Mouse (Mus musculus) B cell, adult 2 months (primary cell): ENCODE results near the gene Hamp.
A peak's percentile ranks its signal among the peaks of the same experiment; 100 is the strongest.
"Not testable (repeated sequence)": the region's sequence is repeated elsewhere in the genome, so short reads cannot be mapped to it uniquely, and the experiment has no call there.

ENCODE experiments used
- DNase-seq, 2 experiments: peaks; one replicate each; pipeline ENCODE4 v3.0.0; 2022

The Hamp gene

DNA sequence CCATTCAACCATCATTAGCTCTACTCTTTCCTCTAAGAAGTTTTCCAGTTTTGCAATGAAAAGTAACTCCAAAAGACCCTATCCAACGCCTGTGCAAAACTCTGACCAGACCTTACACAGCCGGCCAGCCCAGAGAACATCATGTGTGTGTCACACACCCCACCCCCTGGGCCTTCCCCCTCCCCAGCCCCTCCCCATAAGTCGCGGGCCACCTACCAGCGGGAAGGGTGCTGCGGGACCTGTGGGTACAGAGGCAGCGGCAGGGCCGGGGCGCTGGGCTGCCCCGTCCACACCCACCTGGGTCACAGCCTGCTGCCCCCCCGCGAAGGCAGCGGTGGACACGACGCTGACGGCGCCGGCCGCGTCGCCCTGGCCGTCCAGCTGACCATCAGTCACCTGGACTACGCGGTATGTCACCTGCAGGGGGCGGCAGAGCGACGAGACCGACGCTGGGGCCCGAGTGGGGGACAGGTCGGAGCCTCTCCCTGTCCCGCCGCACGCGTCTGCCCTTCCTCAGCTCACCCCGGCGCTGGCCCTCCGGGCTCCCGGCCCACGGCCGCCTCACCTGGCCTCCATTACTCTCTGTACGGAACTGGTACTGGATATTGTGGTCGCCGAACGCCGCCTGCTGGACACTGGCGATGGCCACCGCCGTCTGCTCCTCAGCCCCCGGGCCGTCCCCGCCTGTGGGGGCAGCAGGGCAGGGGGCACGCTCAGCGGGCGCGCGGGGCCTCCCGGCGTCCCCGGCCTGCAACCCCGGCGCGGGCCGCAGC is 11.9 kb upstream of the Hamp start:
- peak; percentile 81 to 83 for DNase-seq

- no peak for DNase-seq
Measured at GRCm38 (mm10) chr7:30954971-30955520, 11.2 kb upstream of the Hamp start.

- no peak for DNase-seq
Measured at GRCm38 (mm10) chr7:30954036-30954435, 10.2 kb upstream of the Hamp start.

DNA sequence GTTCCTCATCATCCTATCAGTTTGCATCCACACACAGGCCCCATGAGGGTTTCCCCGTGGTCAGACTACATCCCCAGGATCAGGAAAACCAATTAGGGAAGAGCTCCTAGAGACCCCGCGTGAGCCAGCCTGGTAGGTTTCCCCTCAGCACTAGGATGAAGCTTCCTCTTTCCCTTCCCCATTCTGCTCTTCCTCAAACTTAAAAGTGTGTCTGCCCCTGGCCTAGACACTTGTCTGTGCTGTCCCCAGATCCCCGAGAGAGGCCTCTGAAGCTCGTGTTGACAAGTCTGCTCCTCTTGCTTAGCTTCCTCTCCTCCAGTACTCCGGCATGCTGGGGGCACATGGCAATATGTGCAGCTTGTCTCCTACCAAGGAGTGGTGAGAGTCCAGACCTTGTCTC is 9.6 kb upstream of the Hamp start:
- peak; percentile 20 to 24 for DNase-seq

DNA sequence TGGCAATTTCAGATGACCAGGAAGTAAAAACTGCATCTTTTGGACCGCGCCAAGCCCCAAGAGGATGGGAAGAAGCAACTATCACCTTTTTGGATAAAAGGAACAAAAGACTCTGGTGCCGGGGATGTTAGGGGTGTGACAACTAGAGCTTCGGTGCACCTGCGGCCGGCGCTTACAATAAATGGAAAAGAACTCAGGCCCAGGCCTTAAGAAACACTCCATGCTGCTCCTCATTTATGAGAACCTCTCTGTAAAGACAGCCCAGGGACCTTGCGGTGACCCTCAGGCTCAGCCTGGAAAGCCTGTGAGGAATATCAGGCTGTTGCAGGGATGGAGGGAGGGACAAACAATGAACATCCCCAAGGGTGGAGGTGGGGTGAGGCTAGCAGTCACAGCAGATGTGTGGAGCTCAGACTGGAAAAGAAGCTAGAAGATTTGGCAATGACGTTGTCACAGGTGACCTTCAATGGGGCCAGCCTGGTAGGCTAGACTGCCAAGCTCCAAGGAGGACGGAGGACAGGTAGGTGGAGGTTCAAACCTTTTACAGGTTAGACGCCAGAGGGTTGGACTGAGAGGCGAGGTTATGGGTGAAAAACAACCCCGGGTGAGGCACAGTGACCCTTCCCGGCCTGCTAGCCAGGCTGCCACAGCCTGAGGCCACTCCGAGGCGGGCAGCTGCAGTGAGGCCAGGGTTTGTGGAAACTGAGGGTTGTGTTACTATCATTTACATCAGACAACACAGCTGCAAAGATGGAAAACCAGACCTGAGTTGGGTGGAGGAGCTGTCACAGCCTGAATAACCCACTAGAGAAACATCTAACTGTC is 8.8 kb upstream of the Hamp start:
- no peak for DNase-seq

DNA sequence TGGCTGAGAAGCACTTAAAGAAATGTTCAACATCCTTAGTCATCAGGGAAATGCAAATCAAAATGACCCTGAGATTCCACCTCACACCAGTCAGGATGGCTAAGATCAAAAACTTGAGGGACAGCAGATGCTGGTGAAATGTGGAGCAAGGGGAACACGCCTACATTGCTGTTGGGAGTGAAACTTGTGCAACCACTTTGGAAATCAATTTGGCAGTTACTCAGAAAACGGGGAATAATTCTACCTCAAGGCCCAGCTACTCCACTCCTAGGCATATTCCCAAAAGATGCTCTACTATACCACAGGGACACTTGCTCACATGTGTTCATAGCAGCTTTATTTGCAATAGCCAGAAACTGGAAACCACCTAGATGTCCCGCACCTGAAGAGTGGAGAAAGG is 6.1 kb upstream of the Hamp start:
- DNase-seq, result not testable (repeated sequence)

DNA sequence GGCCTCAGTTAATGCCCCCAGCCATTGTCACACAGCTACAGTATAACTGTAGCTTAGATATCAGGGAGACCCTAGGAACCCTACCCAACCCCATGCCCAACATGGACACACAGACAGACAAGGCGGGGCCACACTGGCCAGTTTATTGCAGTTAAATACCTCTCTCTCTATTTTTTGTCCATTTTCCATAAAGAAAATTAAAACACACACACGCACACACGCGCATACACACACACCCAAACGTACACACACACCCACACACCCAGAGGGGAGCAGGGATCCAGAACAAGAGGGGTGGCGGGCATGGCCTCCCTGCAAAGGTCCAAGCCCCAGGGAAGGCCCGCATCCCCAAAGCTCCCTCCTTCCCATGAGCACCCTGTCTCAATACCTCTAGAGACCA is 2.0 kb upstream of the Hamp start:
- no peak for DNase-seq

DNA sequence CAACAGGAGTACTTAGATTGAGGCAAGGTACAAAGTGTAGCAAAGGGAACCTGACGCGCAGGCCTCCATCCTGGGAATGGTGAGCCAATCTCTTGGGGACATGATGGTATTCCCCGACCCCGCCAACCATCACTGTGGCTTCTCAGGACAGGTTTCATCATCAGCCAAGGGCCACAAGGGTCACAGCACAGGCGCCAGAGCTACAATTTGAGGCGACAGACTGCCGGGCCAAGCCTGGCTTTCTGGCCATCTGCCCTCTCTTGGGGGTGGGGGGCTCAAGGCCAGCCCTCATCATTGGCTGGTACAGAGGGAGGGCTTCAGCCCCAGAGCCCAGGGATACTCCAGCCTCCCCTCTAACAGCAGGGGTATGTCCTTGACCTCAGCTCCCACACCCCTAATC is 1.6 kb upstream of the Hamp start:
- not testable (repeated sequence) for DNase-seq

DNA sequence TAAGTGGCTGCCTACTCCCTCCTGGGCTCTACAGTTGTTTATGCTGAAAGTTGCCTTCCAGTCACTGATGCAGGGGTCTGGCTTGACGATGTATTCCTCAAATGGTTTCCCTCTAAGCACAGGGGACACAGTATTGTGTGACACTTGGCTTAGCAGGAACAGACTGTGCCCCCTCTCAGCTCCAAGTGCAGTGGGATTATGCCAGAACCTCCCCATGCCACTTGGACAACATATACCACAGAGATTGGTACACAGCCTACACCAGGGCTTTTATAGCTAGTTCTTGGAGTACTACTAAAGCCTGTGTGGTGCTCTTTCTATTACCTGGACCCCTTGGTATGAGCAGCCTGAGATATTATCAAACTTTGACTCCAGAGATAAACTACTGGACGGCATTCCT is 874 bp upstream of the Hamp start:
- not testable (repeated sequence) for DNase-seq

DNA sequence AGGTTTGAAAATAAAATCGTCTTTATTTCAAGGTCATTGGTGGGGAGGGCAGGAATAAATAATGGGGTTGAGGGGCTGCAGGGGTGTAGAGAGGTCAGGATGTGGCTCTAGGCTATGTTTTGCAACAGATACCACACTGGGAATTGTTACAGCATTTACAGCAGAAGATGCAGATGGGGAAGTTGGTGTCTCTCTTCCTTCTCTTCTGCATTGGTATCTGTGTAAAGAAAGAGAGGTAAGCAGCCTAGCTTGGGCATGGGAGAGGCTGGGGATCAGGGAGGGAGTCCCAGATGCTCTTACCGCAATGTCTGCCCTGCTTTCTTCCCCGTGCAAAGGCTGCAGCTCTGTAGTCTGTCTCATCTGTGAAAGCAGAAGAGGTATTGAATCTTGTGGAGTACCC is 1.5 kb downstream of the Hamp start:
- DNase-seq, result not testable (repeated sequence)

DNA sequence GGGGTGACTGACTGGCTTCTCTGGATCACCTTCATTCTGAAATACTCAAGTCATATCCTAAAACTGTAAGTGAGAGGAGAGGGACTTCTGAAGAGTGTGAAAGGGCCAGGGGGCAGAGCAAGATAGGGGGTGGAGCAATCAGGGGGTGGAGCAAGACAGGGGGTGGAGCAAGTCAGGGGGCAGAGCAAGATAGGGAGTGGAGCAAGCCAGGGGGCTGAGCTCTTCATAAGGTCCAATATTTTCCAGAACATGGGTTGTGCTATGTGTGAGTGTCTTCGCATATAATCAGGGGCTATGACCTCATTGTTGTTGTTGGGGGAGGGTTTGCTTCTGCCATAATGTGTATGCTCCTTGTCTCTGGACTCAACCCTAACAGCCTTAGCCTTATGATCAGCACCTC is 3.8 kb downstream of the Hamp start:
- not testable (repeated sequence) for DNase-seq

DNA sequence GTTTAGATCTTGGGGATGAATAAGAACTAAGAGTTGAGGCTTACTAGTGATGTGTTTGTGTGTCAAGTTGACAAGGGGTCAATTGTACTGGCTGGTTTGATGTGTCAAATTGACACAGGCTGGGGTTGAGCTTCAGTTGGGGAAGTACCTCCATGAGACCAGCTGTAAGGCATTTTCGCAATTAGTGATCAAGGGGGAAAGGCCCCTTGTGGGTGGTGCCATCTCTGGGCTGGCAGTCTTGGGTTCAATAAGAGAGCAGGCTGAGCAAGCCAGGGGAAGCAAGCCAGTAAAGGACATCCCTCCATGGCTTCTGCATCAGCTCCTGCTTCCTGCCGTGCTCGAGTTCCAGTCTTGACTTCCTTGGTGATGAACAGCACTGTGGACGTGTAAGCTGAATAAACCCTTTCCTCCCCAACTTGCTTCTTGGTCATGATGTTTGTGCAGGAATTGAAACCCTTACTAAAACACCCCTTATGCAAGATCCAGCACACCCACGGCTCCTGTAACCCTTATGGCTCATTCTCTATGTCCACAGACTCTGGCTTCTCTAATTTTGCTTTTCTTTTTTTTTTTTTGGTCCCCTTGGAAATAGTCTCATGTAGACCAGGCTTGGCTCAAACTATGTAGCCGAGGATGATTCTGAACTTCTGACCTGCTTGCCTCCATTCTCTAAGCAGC is 8.3 kb downstream of the Hamp start:
- not testable (repeated sequence) for DNase-seq

DNA sequence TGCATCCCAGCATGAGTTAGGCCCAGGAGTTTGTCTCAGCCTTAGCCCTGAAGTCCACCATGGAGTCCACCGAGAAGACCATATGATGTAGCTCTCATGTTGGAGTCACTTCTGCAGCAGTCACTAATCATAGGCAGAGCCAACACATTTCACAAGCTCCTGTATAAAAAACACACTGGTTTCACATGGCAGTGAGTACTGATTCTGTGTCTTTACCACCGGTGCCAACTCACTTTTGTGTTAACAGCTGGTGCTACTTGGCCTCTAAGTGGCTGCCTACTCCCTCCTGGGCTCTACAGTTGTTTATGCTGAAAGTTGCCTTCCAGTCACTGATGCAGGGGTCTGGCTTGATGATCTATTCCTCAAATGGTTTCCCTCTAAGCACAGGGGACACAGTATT is 19.3 kb downstream of the Hamp start, which contains the start of gene Hamp2:
Hamp2 (minus strand) TSS at position 101 of the 400 bp plus-strand sequence.
- not testable (repeated sequence) for DNase-seq

DNA sequence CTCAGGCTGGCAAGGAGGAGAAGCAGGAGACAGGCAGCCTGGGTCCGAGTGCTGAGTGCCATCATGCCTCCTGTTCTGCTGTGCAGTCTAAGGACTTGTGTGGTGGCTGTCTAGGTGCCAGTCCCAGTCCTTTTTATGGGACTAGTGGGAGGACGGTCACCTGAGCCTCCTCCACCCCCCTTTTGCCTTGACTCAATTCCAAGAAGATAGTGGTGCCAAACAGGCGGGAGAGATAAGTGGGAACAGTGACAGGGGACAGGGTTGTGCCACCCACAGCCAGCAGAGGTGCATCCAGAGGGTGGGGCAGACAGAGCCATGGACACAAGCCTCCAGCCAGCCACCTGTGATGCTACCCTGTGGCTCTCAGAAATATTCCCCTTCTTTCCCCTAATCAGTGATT is 19.8 kb downstream of the Hamp start:
- no peak for DNase-seq

DNA sequence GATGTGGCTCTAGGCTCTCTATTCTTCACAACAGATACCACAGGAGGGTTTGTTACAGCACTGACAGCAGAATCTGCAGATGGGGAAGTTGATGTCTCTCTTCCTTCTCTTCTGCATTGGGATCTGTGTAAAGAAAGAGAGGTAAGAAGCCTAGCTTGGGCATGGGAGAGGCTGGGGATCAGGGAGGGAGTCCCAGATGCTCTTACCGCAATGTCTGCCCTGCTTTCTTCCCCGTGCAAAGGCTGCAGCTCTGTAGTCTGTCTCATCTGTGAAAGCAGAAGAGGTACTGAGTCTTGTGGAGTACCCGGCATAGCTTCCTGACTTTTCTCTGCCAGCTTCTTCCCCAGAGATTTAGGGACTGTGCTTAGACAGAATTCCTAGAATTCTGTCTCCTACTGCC is 21.3 kb downstream of the Hamp start:
- DNase-seq, result not testable (repeated sequence)

GRCm38 (mm10) chr7:30920217-30920616 is 23.6 kb downstream of the Hamp start:
- peak; percentile 57 to 58 for DNase-seq

- DNase-seq, result no peak
Measured at GRCm38 (mm10) chr7:30917219-30917618, 26.6 kb downstream of the Hamp start.

DNA sequence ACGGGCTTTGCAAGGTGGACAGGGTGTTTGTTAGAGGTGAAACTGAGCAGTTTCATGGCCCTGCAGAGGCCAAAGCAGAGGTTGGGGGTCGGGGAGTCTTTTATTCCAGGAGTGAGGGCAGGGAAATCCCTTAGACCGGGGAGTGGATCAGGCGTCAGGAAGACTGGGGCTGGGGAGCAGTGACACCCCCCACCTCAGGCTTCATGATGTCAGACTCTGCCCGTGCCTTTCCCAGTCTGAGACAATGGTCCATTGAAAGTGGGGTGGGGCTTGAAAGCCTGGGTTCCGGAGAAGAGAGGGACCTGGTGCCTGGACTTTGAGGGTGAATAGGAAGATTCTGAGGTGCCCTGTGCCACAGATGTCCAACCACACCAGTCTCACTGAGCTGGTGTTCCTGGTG is 27.1 kb downstream of the Hamp start:
- DNase-seq, result no peak

DNA sequence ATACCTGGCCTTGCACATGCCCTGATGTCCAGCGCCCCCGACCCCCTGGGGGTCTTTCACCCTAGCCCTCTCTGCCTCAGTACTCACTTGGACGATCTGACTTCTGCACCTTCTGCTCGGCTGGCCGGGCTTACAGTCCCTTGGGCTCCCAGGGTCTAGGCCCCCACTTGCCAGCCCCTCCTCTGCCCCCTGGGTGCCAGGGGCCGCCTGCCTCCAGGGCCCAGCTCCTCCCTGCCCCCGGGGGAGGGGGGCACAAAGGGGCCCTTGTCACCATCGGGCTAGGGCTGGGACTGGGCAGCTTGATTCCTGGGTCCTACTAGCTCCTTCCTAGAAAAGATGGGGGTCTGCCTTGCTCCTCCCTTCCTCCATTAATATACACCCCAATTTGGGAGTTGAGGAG is 29.1 kb downstream of the Hamp start, which contains the start of gene Mag:
Mag (minus strand) TSS at position 142 of the 400 bp plus-strand sequence.
- DNase-seq, result no peak

DNA sequence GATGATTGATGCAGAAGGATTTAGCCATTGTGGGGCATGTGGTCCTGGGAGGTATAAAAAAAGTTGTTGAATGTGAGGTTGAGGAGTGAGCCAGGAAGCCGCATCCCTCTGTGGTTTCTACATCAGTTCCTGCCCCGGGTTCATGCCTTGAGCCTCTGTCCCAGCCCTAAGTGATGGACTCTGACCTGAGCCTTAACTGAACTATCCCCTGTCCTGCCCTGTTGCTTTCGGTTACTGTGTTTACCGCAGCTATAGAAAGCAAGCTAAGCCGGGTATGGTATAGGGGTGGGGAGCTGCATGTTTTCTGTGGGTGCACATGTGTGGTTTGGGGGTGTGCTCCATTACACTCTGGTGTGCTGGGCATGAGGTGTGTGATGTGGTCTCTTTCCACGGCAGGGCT is 34.1 kb downstream of the Hamp start:
- DNase-seq, result no peak

DNA sequence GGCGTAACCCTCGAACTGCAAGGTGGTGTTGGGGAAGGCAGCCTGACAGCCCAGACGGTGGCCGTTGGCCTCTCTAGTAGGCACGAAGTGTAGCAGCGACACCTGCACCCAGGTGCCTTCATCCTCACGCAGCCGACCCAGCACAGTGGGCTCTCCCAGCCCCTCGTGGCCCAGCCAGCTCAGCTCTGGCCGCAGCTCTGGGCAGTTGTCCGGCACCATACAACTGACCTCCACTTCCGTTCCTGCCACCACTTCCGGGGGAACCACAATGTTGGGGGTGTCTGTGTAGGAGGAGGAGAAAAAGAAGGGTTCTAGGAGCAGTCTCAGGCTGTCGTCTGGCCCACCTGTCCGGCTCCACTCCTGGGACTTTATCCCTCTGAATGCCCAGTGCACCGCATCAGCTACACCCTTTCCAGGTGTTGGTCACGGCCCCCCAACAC is 34.8 kb downstream of the Hamp start:
- no peak for DNase-seq

DNA sequence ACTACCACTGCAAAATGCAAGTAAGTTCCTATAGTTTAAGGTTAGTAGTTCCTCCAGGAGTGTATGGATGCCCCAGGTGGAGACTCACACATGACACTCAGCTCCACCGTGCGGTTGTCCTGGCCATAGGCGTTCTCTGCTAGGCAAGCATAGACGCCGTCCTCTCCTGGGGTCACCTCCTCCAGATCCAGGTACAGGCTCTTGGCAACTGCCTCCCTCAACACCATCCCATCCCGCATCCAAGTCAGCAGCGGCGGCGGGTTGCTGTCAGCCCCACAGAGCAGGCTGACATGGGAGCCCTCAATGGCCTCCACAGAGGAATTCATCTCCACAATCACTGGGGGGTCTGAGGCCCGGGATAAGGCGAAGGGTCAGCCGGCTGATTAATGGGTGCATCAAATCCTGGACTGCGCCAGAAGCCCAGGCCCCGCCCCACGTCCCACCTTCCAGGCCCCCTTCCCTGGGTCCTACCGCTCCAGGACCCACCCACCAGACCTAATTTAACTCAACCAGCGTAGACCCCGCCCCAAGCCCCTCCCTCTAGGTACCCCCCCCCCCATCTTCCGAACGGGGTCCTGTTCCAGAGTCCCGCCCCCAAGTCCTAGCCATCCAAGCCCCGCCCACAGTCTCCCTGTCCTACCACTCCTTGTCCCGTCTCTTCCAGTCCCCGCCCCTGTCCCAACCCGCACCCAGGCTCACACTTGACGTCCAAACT is 35.4 kb downstream of the Hamp start:
- DNase-seq, result no peak
